Mouse (Mus musculus): ENCODE data around the gene Gm42688. TPM values are rescaled to one million over a fixed set of nuclear protein-coding genes. Genes with fewer than 3 reads are reported as not detected.

The Gm42688 gene
- polyA plus RNA-seq, 1 experiment, result 0.27 TPM

GRCm38 (mm10) chr6:83078324-83078858, 23.0 kb upstream of the Gm42688 start:
- Histone ChIP-seq H3K27me3 (ENCODE audit: control insufficient read depth) (peaks cover 51% of the 10 kb centered on the region), H3K4me3 (replicated peaks) (peak overlapping the region; percentile 70), H3K4me1 (ENCODE audit: control insufficient read depth) (peaks cover 31% of the 10 kb centered on the region), H3K9me3 (ENCODE audit: control insufficient read depth, low read length) (no peaks in the 10 kb centered on the region), H3K36me3 (ENCODE audit: control insufficient read depth) (peaks cover 29% of the 10 kb centered on the region)
- TF ChIP-seq GATA1 (IDR thresholded peaks at IDR 0.05; ENCODE audit: low read length), result peak; percentile 63
- no peak for TF ChIP-seq TAL1 (IDR thresholded peaks at IDR 0.05; ENCODE audit: low read length)

GRCm38 (mm10) chr6:83080210-83080609, 21.2 kb upstream of the Gm42688 start:
- TF ChIP-seq TAL1 (IDR thresholded peaks at IDR 0.05; ENCODE audit: low read length) (no peak), GATA1 (IDR thresholded peaks at IDR 0.05; ENCODE audit: low read length) (no peak)
- Histone ChIP-seq H3K4me1 (ENCODE audit: control insufficient read depth) (peaks cover 31% of the 10 kb centered on the region), H3K36me3 (ENCODE audit: control insufficient read depth) (peaks cover 29% of the 10 kb centered on the region), H3K4me3 (replicated peaks) (no peak overlapping the region), H3K27me3 (ENCODE audit: control insufficient read depth) (peaks cover 51% of the 10 kb centered on the region), H3K9me3 (ENCODE audit: control insufficient read depth, low read length) (no peaks in the 10 kb centered on the region)

- H3K4me1 ChIP-seq (ENCODE audit: control insufficient read depth), result peaks cover 20% of the 10 kb centered on the region
- H3K27me3 ChIP-seq (ENCODE audit: control insufficient read depth), result peaks cover 60% of the 10 kb centered on the region
- no peak overlapping the region for H3K4me3 ChIP-seq (replicated peaks)
- TF ChIP-seq TAL1 (IDR thresholded peaks at IDR 0.05; ENCODE audit: low read length) (no peak), GATA1 (IDR thresholded peaks at IDR 0.05; ENCODE audit: low read length) (no peak)
- peaks cover 29% of the 10 kb centered on the region for H3K36me3 ChIP-seq (ENCODE audit: control insufficient read depth)
- peaks cover 15% of the 10 kb centered on the region for H3K9me3 ChIP-seq (ENCODE audit: control insufficient read depth, low read length)
Measured at GRCm38 (mm10) chr6:83083497-83083896, 17.9 kb upstream of the Gm42688 start.

- H3K4me3 ChIP-seq (replicated peaks), result no peak overlapping the region
- peaks cover 27% of the 10 kb centered on the region for H3K36me3 ChIP-seq (ENCODE audit: control insufficient read depth)
- peaks cover 11% of the 10 kb centered on the region for H3K4me1 ChIP-seq (ENCODE audit: control insufficient read depth)
- peaks cover 15% of the 10 kb centered on the region for H3K9me3 ChIP-seq (ENCODE audit: control insufficient read depth, low read length)
- peaks cover 69% of the 10 kb centered on the region for H3K27me3 ChIP-seq (ENCODE audit: control insufficient read depth)
- TF ChIP-seq GATA1 (IDR thresholded peaks at IDR 0.05; ENCODE audit: low read length), result no peak
Measured at GRCm38 (mm10) chr6:83084477-83084876, 16.9 kb upstream of the Gm42688 start.

GRCm38 (mm10) chr6:83086121-83087035, 15.0 kb upstream of the Gm42688 start, which contains the start of gene Lbx2:
Lbx2 (plus strand) TSS chr6:83086367.
- Histone ChIP-seq H3K4me1 (ENCODE audit: control insufficient read depth) (no peaks in the 10 kb centered on the region), H3K27me3 (ENCODE audit: control insufficient read depth) (peaks cover 86% of the 10 kb centered on the region), H3K4me3 (replicated peaks) (no peak within 1 kb of the TSS), H3K36me3 (ENCODE audit: control insufficient read depth) (peaks cover 9% of the 10 kb centered on the region), H3K9me3 (ENCODE audit: control insufficient read depth, low read length) (peaks cover 15% of the 10 kb centered on the region)
- TF ChIP-seq TAL1 (IDR thresholded peaks at IDR 0.05; ENCODE audit: low read length) (no peak), GATA1 (IDR thresholded peaks at IDR 0.05; ENCODE audit: low read length) (no peak)

- Histone ChIP-seq H3K4me1 (ENCODE audit: control insufficient read depth) (no peaks in the 10 kb centered on the region), H3K27me3 (ENCODE audit: control insufficient read depth) (peaks cover 94% of the 10 kb centered on the region), H3K36me3 (ENCODE audit: control insufficient read depth) (peaks cover 4% of the 10 kb centered on the region), H3K4me3 (replicated peaks) (no peak overlapping the region), H3K9me3 (ENCODE audit: control insufficient read depth, low read length) (peaks cover 15% of the 10 kb centered on the region)
- TF ChIP-seq TAL1 (IDR thresholded peaks at IDR 0.05; ENCODE audit: low read length) (no peak), GATA1 (IDR thresholded peaks at IDR 0.05; ENCODE audit: low read length) (no peak)
Measured at GRCm38 (mm10) chr6:83087205-83087925, 14.1 kb upstream of the Gm42688 start.

- H3K4me3 ChIP-seq (replicated peaks), result no peak overlapping the region
- TF ChIP-seq GATA1 (IDR thresholded peaks at IDR 0.05; ENCODE audit: low read length) (no peak), TAL1 (IDR thresholded peaks at IDR 0.05; ENCODE audit: low read length) (no peak)
Measured at GRCm38 (mm10) chr6:83087926-83088260, 13.5 kb upstream of the Gm42688 start.

GRCm38 (mm10) chr6:83092416-83093127, 8.8 kb upstream of the Gm42688 start:
- peaks cover 78% of the 10 kb centered on the region for H3K27me3 ChIP-seq (ENCODE audit: control insufficient read depth)
- peaks cover 9% of the 10 kb centered on the region for H3K9me3 ChIP-seq (ENCODE audit: control insufficient read depth, low read length)
- no peak overlapping the region for H3K4me3 ChIP-seq (replicated peaks)
- TF ChIP-seq TAL1 (IDR thresholded peaks at IDR 0.05; ENCODE audit: low read length) (no peak), GATA1 (IDR thresholded peaks at IDR 0.05; ENCODE audit: low read length) (no peak)
- H3K4me1 ChIP-seq (ENCODE audit: control insufficient read depth), result no peaks in the 10 kb centered on the region
- no peaks in the 10 kb centered on the region for H3K36me3 ChIP-seq (ENCODE audit: control insufficient read depth)

More at GRCm38 (mm10) chr6:83087926-83088260, 13.5 kb upstream of the Gm42688 start:
- Histone ChIP-seq H3K36me3 (ENCODE audit: control insufficient read depth) (peaks cover under 1% of the 10 kb centered on the region; the same call in 1 of the 2 replicates), H3K27me3 (ENCODE audit: control insufficient read depth) (peaks cover 94% of the 10 kb centered on the region), H3K9me3 (ENCODE audit: control insufficient read depth, low read length) (peaks cover 15% of the 10 kb centered on the region), H3K4me1 (ENCODE audit: control insufficient read depth) (no peaks in the 10 kb centered on the region)
